Mouse (Mus musculus): ENCODE measurements at regions not wholly inside any gene's neighbourhood (a gene's known extent, or its start where the extent isn't known, plus 50 kb on each side); places are given as distances from the start of the nearest gene placed in this dataset.

DNA sequence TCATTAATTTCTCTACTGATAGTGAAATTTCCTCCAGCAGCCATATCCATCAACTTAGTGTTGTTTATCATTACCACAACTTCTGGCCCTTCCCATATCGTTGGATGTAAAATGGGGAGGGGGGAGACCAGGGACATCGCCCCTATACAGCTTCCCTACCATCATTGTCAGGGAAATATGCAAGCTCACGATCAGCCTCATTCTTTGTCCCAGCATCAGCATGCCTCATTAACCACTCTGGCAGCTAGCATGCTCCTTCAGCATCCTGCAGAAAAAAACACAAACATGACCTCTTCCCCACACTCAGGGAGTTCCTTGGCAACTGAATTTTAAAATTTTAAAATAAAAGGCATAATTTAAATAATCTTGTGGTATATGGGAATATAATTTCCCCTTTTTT lies 140.4 kb upstream of the Ipo5 start:
- no peak for TF ChIP-seq CTCF (IDR thresholded peaks at IDR 0.05)
- no peak for TF ChIP-seq POLR2A (IDR thresholded peaks at IDR 0.05; ENCODE audit: insufficient read depth, low read depth, low read length)
- no peak for TF ChIP-seq EP300 (IDR thresholded peaks at IDR 0.05; ENCODE audit: insufficient read depth, low read depth, low read length)

Data from heart, adult 2 months (tissue).